Mouse (Mus musculus) liver, embryonic 14.5 days (tissue): Measurements from ENCODE around the gene Dennd1a. TPM values are rescaled to one million over a fixed set of nuclear protein-coding genes. Genes with fewer than 3 reads are reported as not detected.
"Not testable (repeated sequence)": the region's sequence is repeated elsewhere in the genome, so short reads cannot be mapped to it uniquely, and the experiment has no call there.

Experiments used
- ATAC-seq: fragments of 200-750 bp; cut with Nextera tagmentation; 2 replicates; pipeline ENCODE4 v1.8.0; 2017; ENCODE audit warnings: moderate number of reproducible peaks, mild to moderate bottlenecking, moderate library complexity; ENCODE audit not compliant: insufficient read depth
- DNase-seq, 3 experiments: peaks; one replicate each; pipeline ENCODE4 v3.0.0-alpha.2; 2012 to 2013; ENCODE audit warnings: low read depth in 3 of 3, low spot score in 3 of 3
- H3K27ac ChIP-seq: fragments of 300-500 bp; sonication (generic); 2 replicates; pipeline ENCODE4 v1.5.1; 2014; ENCODE audit warnings: moderate library complexity, mild to moderate bottlenecking, control low read depth, inconsistent platforms
- H3K27me3 ChIP-seq: fragments of 300-500 bp; sonication (generic); 2 replicates; pipeline ENCODE4 v1.6.1; 2014; ENCODE audit warnings: mild to moderate bottlenecking, low read length, moderate library complexity; ENCODE audit not compliant: control insufficient read depth, insufficient read depth
- H3K36me3 ChIP-seq: fragments of 300-500 bp; sonication (generic); replicated peaks from 2 replicates; pipeline ENCODE4 v1.6.1; 2014; ENCODE audit warnings: low read depth; ENCODE audit not compliant: control insufficient read depth, insufficient read depth
- H3K4me1 ChIP-seq, 2 experiments: fragments of 200-500 bp in 1 of 2; fragments of 300-500 bp in 1 of 2; sonication (generic) in 1 of 2; replicated peaks; 2 replicates each; pipeline ENCODE4 v1.6.1; 2012 to 2014; ENCODE audit warnings: antibody characterized with exemption in 1 of 2, inconsistent platforms in 1 of 2, low read length in 1 of 2; ENCODE audit not compliant: control insufficient read depth in 2 of 2, insufficient read depth in 2 of 2
- H3K4me2 ChIP-seq: fragments of 300-500 bp; sonication (generic); 2 replicates; pipeline ENCODE4 v1.6.1; 2014; ENCODE audit warnings: low read depth, mild to moderate bottlenecking, control low read depth, moderate library complexity
- H3K4me3 ChIP-seq, 2 experiments: fragments of 200-500 bp in 1 of 2; fragments of 300-500 bp in 1 of 2; sonication (generic) in 1 of 2; 2 replicates each; pipeline ENCODE4 v1.5.1; 2012 to 2014; ENCODE audit warnings: low read depth in 2 of 2, low read length in 2 of 2, mild to moderate bottlenecking in 2 of 2, control low read depth in 1 of 2, inconsistent platforms in 1 of 2, moderate library complexity in 1 of 2; ENCODE audit not compliant: insufficient read depth in 1 of 2
- H3K9ac ChIP-seq: fragments of 300-500 bp; sonication (generic); replicated peaks from 2 replicates; pipeline ENCODE4 v1.6.1; 2014; ENCODE audit warnings: mild to moderate bottlenecking, control low read depth, moderate library complexity
- H3K9me3 ChIP-seq: fragments of 300-500 bp; sonication (generic); 2 replicates; pipeline ENCODE4 v1.6.1; 2016; ENCODE audit warnings: low read length, mixed read lengths; ENCODE audit not compliant: control insufficient read depth
- CTCF ChIP-seq: IDR thresholded peaks from 2 replicates; pipeline ENCODE4 v1.5.1; 2016; ENCODE audit warnings: antibody characterized with exemption, low read depth, control low read depth
- EP300 ChIP-seq: IDR thresholded peaks from 2 replicates; pipeline ENCODE4 v1.6.1; 2016; ENCODE audit warnings: antibody characterized with exemption, low read depth
- WGBS: fragments of 180-500 bp; shearing (Covaris S2); extraction: QIAGEN DNeasy Blood & Tissue Kit; methylation state at CpG from one replicate; pipeline ENCODE4 v1.1.7; 2014; ENCODE audit not compliant: insufficient replicate concordance; 5-methylcytosine and 5-hydroxymethylcytosine counted together
- polyA plus RNA-seq, 2 experiments: library from polyadenylated mRNA; depleted of rRNA in 1 of 2; stranded (reverse) in 1 of 2; unstranded in 1 of 2; fragments of >200 nt; fragmentation: Nextera tagmentation in 1 of 2; extraction: Ambion mirVana in 1 of 2; gene quantifications; 2 replicates each; pipeline versions ENCODE4 v1.2.1 to v1.2.3; 2012 to 2014

Gene Dennd1a
- polyA plus RNA-seq, 2 experiments, result 5.5 to 6.5 TPM

- Histone ChIP-seq H3K4me2 (no peak overlapping the region), H3K4me3 (no peak overlapping the region), H3K4me1 (no peaks in the 10 kb centered on the region), H3K9ac (no peak overlapping the region), H3K9me3 (no peaks in the 10 kb centered on the region), H3K27ac (no peak overlapping the region), H3K27me3 (no peaks in the 10 kb centered on the region), H3K36me3 (no peaks in the 10 kb centered on the region)
- TF ChIP-seq CTCF, result no peak
- TF ChIP-seq EP300, result no peak
- no peak for ATAC-seq
- DNase-seq, result no peak
- 63% methylated on average over 4 of the region's 4 CpGs for WGBS
Observed at GRCm38 (mm10) chr2:37940845-37941361, 346.3 kb downstream of the Dennd1a start.

DNA sequence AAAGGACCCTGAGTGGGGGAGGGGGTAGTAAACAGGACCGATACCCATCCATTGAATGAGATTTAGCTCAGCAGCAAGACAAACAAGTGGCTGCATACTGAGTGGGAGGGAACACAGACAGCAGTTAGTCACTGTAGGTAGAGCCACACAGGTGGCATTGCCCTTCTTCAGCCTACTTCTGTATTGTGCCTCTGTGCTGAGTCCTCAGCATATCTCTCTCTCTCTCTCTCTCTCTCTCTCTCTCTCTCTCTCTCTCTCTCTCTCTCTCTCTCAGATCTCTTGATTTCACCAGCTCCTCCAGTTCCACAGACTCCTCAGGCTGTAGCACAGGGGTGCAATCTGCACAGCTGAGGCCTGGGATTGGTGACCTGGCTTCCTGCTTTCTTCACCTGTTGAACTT is 347.2 kb downstream of the Dennd1a start:
- WGBS, result 74% methylated on average over 1 of the region's 1 CpGs
- no peak for ATAC-seq
- no peak overlapping the region for H3K4me3 ChIP-seq

DNA sequence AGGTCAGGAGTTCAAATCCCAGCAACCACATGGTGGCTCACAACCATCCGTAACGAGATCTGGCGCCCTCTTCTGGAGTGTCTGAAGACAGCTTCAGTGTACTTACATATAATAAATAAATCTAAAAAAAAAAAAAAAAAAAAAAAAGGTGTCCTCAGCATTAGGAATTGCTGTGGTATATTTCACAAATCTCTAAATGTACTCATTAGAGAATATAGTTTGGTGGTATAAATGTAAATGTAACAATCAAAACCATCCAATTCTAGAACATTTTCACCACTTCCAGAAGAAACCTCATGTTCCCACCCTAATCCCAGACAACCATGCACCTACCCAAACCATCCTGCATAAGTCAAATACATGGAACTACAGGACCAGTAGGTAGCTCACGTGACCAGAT is 350.3 kb downstream of the Dennd1a start:
- not testable (repeated sequence) for H3K4me2 ChIP-seq, H3K4me3 ChIP-seq, H3K27ac ChIP-seq, H3K27me3 ChIP-seq, H3K4me1 ChIP-seq, H3K9ac ChIP-seq, H3K36me3 ChIP-seq, DNase-seq, ATAC-seq, H3K9me3 ChIP-seq
- WGBS, result 33% methylated on average over 3 of the region's 4 CpGs

More for the DNA sequence above, 347.2 kb downstream of the Dennd1a start:
- H3K9ac ChIP-seq, result no peak overlapping the region
- H3K4me1 ChIP-seq, result no peaks in the 10 kb centered on the region
- no peaks in the 10 kb centered on the region for H3K27me3 ChIP-seq
- H3K4me2 ChIP-seq, result no peak overlapping the region
- no peak overlapping the region for H3K27ac ChIP-seq
- TF ChIP-seq EP300, result no peak
- no peak for TF ChIP-seq CTCF
- no peaks in the 10 kb centered on the region for H3K36me3 ChIP-seq
- no peak for DNase-seq
- no peaks in the 10 kb centered on the region for H3K9me3 ChIP-seq

- TF ChIP-seq EP300, result no peak
- no peak for TF ChIP-seq CTCF
- Histone ChIP-seq H3K9ac (no peak overlapping the region), H3K27me3 (no peaks in the 10 kb centered on the region), H3K4me3 (no peak overlapping the region), H3K9me3 (no peaks in the 10 kb centered on the region), H3K27ac (no peak overlapping the region), H3K4me2 (no peak overlapping the region), H3K36me3 (no peaks in the 10 kb centered on the region), H3K4me1 (no peaks in the 10 kb centered on the region)
- DNase-seq (no peak), ATAC-seq (no peak)
- WGBS, result 79% methylated on average over 1 of the region's 1 CpGs
Observed at GRCm38 (mm10) chr2:37932240-37932639, 354.9 kb downstream of the Dennd1a start.

DNA sequence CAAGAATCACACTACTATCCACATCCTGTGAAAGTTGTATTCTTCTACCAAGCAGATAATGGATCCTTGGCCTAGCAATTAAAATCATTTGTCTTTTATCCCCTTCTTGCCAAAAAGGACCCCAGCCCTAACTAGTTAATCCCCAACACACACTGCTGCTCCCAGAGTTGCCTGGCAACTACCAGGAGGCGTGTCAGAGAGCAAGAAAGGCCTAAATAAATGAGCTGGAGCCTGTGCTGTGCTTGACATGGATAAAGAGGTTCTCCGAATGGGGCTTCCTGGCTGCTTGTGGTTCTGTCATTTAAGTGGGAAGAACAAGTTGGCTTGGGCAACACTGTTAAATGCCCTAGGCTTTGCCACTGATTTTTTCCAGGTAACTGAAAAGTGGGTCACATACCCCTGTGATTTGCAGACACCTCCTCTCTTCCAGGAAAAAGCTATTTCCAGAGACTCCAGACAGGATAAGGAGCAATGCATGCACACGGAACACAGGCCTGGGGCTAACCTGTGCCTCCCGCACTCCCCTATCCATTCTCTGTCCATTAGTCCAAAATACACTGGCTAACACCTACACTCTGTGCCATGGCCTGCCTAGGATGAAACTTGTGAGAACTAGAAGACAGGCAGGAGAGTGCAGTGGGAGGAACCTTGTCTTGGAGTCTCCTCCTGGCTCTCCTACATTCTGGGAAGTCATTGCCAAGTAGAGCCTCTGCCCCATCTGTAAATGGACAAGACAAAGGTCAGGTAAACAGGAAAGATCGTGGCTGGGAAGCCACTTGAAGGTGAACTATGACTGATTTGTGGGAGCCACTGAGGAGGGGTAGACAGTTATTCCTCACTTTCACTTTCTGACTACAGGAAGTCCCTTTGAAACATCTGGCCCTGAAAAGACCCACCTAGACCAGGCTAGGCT is 355.9 kb downstream of the Dennd1a start:
- ATAC-seq (no peak), DNase-seq (no peak)
- 65% methylated on average over 5 of the region's 5 CpGs for WGBS

More for the DNA sequence above, 355.9 kb downstream of the Dennd1a start:
- no peak overlapping the region; the same call in 1 of the 2 replicates for H3K9ac ChIP-seq
- no peak for TF ChIP-seq CTCF
- TF ChIP-seq EP300, result no peak
- H3K27ac ChIP-seq, result no peak overlapping the region
- no peaks in the 10 kb centered on the region for H3K9me3 ChIP-seq
- no peaks in the 10 kb centered on the region for H3K27me3 ChIP-seq
- no peaks in the 10 kb centered on the region for H3K36me3 ChIP-seq
- no peak overlapping the region for H3K4me2 ChIP-seq
- no peak overlapping the region for H3K4me3 ChIP-seq
- no peaks in the 10 kb centered on the region for H3K4me1 ChIP-seq
